Mouse (Mus musculus): ENCODE results near the gene Eif2b2.

GRCm38 (mm10) chr12:85227227-85227626 lies 7.9 kb downstream of the Eif2b2 start:
- TF ChIP-seq GATA1 (IDR thresholded peaks at IDR 0.05; ENCODE audit: borderline replicate concordance, low read length) (no peak), FLI1 (IDR thresholded peaks at IDR 0.05; ENCODE audit: low read length) (no peak)

Measured in megakaryocyte, embryonic 14.5 days (primary cell).